Mouse (Mus musculus): ENCODE data around the gene Dock3. TPM values are rescaled to one million over a fixed set of nuclear protein-coding genes. Genes with fewer than 3 reads are reported as not detected.

Dock3 gene
- polyA plus RNA-seq, 1 experiment = 0.09 TPM

GRCm38 (mm10) chr9:107272284-107272683, 40.6 kb upstream of the Dock3 start:
- H3K27me3 ChIP-seq (replicated peaks) = no peaks in the 10 kb centered on the region
- H3K9me3 ChIP-seq = no peaks in the 10 kb centered on the region
- TF ChIP-seq GATA1 (IDR thresholded peaks at IDR 0.05; ENCODE audit: borderline replicate concordance, low read length) (no peak), FLI1 (IDR thresholded peaks at IDR 0.05; ENCODE audit: low read length) (no peak)
- peaks cover 89% of the 10 kb centered on the region for H3K4me1 ChIP-seq
- no peak overlapping the region for H3K4me3 ChIP-seq (replicated peaks)
- peaks cover 75% of the 10 kb centered on the region for H3K36me3 ChIP-seq (replicated peaks; ENCODE audit: low read length)

GRCm38 (mm10) chr9:107271177-107271938, 39.6 kb upstream of the Dock3 start:
- Histone ChIP-seq H3K4me3 (replicated peaks) (no peak overlapping the region), H3K9me3 (no peaks in the 10 kb centered on the region), H3K36me3 (replicated peaks; ENCODE audit: low read length) (peaks cover 72% of the 10 kb centered on the region), H3K4me1 (peaks cover 85% of the 10 kb centered on the region), H3K27me3 (replicated peaks) (no peaks in the 10 kb centered on the region)
- no peak for TF ChIP-seq GATA1 (IDR thresholded peaks at IDR 0.05; ENCODE audit: borderline replicate concordance, low read length)
- TF ChIP-seq FLI1 (IDR thresholded peaks at IDR 0.05; ENCODE audit: low read length) = no peak

GRCm38 (mm10) chr9:107269772-107270171, 38.1 kb upstream of the Dock3 start:
- Histone ChIP-seq H3K4me1 (peaks cover 85% of the 10 kb centered on the region), H3K4me3 (replicated peaks) (no peak overlapping the region), H3K9me3 (no peaks in the 10 kb centered on the region), H3K36me3 (replicated peaks; ENCODE audit: low read length) (peaks cover 70% of the 10 kb centered on the region), H3K27me3 (replicated peaks) (no peaks in the 10 kb centered on the region)
- TF ChIP-seq FLI1 (IDR thresholded peaks at IDR 0.05; ENCODE audit: low read length) (no peak), GATA1 (IDR thresholded peaks at IDR 0.05; ENCODE audit: borderline replicate concordance, low read length) (no peak)

GRCm38 (mm10) chr9:107267721-107268402, 36.2 kb upstream of the Dock3 start:
- no peaks in the 10 kb centered on the region for H3K27me3 ChIP-seq (replicated peaks)
- TF ChIP-seq FLI1 (IDR thresholded peaks at IDR 0.05; ENCODE audit: low read length) (no peak), GATA1 (IDR thresholded peaks at IDR 0.05; ENCODE audit: borderline replicate concordance, low read length) (no peak)
- H3K4me1 ChIP-seq = peaks cover 89% of the 10 kb centered on the region
- peaks cover 72% of the 10 kb centered on the region for H3K36me3 ChIP-seq (replicated peaks; ENCODE audit: low read length)
- no peaks in the 10 kb centered on the region for H3K9me3 ChIP-seq
- H3K4me3 ChIP-seq (replicated peaks) = no peak overlapping the region

- H3K4me3 ChIP-seq (replicated peaks) = no peak overlapping the region
- H3K27me3 ChIP-seq (replicated peaks) = no peaks in the 10 kb centered on the region
- H3K36me3 ChIP-seq (replicated peaks; ENCODE audit: low read length) = peaks cover 74% of the 10 kb centered on the region
- TF ChIP-seq FLI1 (IDR thresholded peaks at IDR 0.05; ENCODE audit: low read length) (no peak), GATA1 (IDR thresholded peaks at IDR 0.05; ENCODE audit: borderline replicate concordance, low read length) (no peak)
- peaks cover 86% of the 10 kb centered on the region for H3K4me1 ChIP-seq
- H3K9me3 ChIP-seq = no peaks in the 10 kb centered on the region
These were observed 35.3 kb upstream of the Dock3 start for GRCm38 (mm10) chr9:107267028-107267427.

GRCm38 (mm10) chr9:107264731-107265130, 33.0 kb upstream of the Dock3 start:
- TF ChIP-seq GATA1 (IDR thresholded peaks at IDR 0.05; ENCODE audit: borderline replicate concordance, low read length) (no peak), FLI1 (IDR thresholded peaks at IDR 0.05; ENCODE audit: low read length) (no peak)
- H3K36me3 ChIP-seq (replicated peaks; ENCODE audit: low read length) = peaks cover 74% of the 10 kb centered on the region
- H3K4me1 ChIP-seq = peaks cover 75% of the 10 kb centered on the region
- H3K9me3 ChIP-seq = no peaks in the 10 kb centered on the region
- no peak overlapping the region for H3K4me3 ChIP-seq (replicated peaks)
- no peaks in the 10 kb centered on the region for H3K27me3 ChIP-seq (replicated peaks)

GRCm38 (mm10) chr9:107263912-107264311, 32.2 kb upstream of the Dock3 start:
- Histone ChIP-seq H3K9me3 (no peaks in the 10 kb centered on the region), H3K36me3 (replicated peaks; ENCODE audit: low read length) (peaks cover 77% of the 10 kb centered on the region), H3K27me3 (replicated peaks) (no peaks in the 10 kb centered on the region), H3K4me3 (replicated peaks) (no peak overlapping the region), H3K4me1 (peaks cover 76% of the 10 kb centered on the region)
- TF ChIP-seq GATA1 (IDR thresholded peaks at IDR 0.05; ENCODE audit: borderline replicate concordance, low read length) = no peak
- no peak for TF ChIP-seq FLI1 (IDR thresholded peaks at IDR 0.05; ENCODE audit: low read length)

- TF ChIP-seq GATA1 (IDR thresholded peaks at IDR 0.05; ENCODE audit: borderline replicate concordance, low read length) (no peak), FLI1 (IDR thresholded peaks at IDR 0.05; ENCODE audit: low read length) (no peak)
- Histone ChIP-seq H3K4me3 (replicated peaks) (no peak overlapping the region), H3K4me1 (peaks cover 70% of the 10 kb centered on the region), H3K36me3 (replicated peaks; ENCODE audit: low read length) (peaks cover 90% of the 10 kb centered on the region), H3K9me3 (no peaks in the 10 kb centered on the region), H3K27me3 (replicated peaks) (no peaks in the 10 kb centered on the region)
These were observed 30.7 kb upstream of the Dock3 start for GRCm38 (mm10) chr9:107262375-107262774.

GRCm38 (mm10) chr9:107261792-107262191, 30.1 kb upstream of the Dock3 start:
- no peak for TF ChIP-seq GATA1 (IDR thresholded peaks at IDR 0.05; ENCODE audit: borderline replicate concordance, low read length)
- TF ChIP-seq FLI1 (IDR thresholded peaks at IDR 0.05; ENCODE audit: low read length) = no peak
- H3K27me3 ChIP-seq (replicated peaks) = no peaks in the 10 kb centered on the region
- H3K4me3 ChIP-seq (replicated peaks) = no peak overlapping the region
- H3K36me3 ChIP-seq (replicated peaks; ENCODE audit: low read length) = peaks cover 94% of the 10 kb centered on the region
- H3K4me1 ChIP-seq = peaks cover 64% of the 10 kb centered on the region
- H3K9me3 ChIP-seq = no peaks in the 10 kb centered on the region

GRCm38 (mm10) chr9:107260836-107261235, 29.1 kb upstream of the Dock3 start:
- H3K27me3 ChIP-seq (replicated peaks) = no peaks in the 10 kb centered on the region
- TF ChIP-seq GATA1 (IDR thresholded peaks at IDR 0.05; ENCODE audit: borderline replicate concordance, low read length) = no peak
- no peak for TF ChIP-seq FLI1 (IDR thresholded peaks at IDR 0.05; ENCODE audit: low read length)
- peaks cover 59% of the 10 kb centered on the region for H3K4me1 ChIP-seq
- H3K9me3 ChIP-seq = no peaks in the 10 kb centered on the region
- H3K36me3 ChIP-seq (replicated peaks; ENCODE audit: low read length) = peaks cover 97% of the 10 kb centered on the region
- no peak overlapping the region for H3K4me3 ChIP-seq (replicated peaks)

Data from megakaryocyte, embryonic 14.5 days (primary cell).